Mouse (Mus musculus) layer of hippocampus, postnatal 10 days (tissue): ENCODE data around the gene Ptprj. TPM values are rescaled to one million over a fixed set of nuclear protein-coding genes. Genes with fewer than 3 reads are reported as not detected.

Experiments
- DNase-seq, 2 experiments: peaks; one replicate each; pipeline ENCODE4 v3.0.0; 2021; ENCODE audit warnings: low spot score in 2 of 2
- total RNA-seq, 2 experiments: library from RNA; stranded (reverse); gene quantifications; 2 replicates each; pipeline ENCODE4 v1.2.3; 2021

Gene Ptprj
- total RNA-seq, 2 experiments from 2014 or later: 67.7 to 73.0 TPM

DNA sequence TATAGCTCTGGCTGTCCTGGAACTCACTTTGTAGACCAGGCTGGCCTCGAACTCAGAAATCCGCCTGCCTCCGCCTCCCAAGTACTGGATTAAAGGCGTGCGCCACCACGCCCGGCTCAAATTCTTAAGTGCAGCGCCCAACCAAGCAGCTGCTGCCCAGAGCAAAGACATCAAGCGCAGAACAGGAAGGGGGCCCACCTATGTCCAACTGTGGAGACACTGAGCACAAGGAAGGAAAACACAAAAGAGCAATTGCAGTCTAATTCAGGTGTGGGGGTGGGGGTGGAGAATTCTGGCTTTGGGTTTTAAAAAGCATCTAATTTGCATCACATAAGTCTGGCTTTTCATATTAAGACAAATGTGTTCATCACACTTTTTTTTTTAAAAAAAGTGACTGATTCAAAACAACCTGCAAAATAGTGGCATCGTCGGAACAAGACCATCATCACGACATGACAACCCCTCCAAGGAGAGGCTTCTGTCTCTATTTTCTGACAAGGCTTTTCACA, 20.7 kb downstream of the Ptprj start:
- no peak for DNase-seq

DNA sequence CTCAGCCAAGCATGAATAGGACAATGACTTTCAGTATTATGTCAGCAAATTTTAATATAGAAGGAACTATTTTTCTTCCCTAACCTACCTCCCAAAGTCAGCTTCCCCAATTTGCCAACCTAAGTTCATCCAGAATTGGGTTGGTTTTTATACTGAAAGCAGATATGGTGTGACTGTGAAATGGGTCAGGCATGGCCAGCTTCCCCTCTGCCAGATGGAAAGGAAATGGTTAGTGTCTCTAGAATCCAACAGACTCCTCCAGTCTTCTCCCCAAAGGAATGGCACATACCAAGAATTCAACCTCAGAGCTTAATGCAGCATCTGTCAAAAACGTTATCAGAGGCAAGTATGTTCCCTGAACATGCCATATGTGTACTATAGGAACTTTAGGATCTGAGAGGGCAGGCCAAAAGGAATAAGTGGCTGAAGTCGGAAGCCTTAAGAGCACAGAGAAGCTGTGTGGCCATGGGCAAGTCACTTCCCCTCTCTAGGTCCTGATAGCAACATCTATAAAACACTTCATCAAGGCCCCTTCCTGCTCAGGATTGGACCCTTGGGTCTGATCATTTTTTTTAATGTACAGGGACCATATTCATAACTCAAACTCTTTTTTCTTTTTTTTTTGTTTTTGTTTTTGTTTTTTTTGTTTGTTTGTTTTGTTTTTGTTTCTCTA, 21.3 kb downstream of the Ptprj start:
- DNase-seq: no peak

- no peak for DNase-seq
These were observed 22.1 kb downstream of the Ptprj start for GRCm38 (mm10) chr2:90558361-90558760.

DNA sequence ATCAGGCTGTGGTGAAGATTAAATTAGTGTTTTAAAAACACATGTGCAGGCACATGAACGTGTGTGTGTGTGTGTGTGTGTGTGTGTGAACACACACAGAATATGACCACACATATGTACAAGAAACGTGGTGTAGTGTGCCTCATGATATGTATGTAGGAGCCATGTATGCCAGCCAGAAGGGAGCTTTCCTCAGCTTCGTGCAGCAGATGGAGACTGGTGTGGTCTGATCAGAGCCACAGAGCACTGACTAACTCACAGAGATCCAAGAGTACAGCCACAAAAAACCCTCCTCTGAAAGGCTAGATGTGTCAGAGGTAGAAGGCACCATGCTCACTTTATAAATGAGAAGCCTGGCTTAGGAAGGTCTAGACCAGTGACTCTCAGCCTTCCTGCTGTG, 22.5 kb downstream of the Ptprj start:
- DNase-seq: no peak

DNA sequence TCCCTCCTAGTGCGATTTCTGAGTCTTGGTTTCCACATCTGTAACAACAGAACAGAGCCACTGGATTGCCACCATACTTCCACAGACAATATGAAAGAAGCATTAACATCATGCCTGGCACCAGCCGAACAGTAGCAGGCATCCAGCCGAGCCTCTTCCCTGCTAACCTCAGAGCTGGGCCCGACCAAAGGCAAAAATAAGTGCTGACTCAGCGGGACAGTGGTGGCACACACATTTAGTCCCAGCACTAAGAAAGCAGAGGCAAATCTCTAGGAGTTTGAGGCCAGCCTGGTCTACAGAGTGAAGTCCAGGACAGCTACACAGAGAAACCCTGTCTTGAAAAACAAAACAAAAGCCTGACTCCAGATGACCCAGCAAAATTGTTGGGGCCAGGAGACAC, 24.7 kb downstream of the Ptprj start:
- DNase-seq: no peak

- no peak for DNase-seq
These were observed 25.6 kb downstream of the Ptprj start for GRCm38 (mm10) chr2:90554806-90555205.

GRCm38 (mm10) chr2:90553861-90554260, 26.6 kb downstream of the Ptprj start:
- no peak for DNase-seq

DNA sequence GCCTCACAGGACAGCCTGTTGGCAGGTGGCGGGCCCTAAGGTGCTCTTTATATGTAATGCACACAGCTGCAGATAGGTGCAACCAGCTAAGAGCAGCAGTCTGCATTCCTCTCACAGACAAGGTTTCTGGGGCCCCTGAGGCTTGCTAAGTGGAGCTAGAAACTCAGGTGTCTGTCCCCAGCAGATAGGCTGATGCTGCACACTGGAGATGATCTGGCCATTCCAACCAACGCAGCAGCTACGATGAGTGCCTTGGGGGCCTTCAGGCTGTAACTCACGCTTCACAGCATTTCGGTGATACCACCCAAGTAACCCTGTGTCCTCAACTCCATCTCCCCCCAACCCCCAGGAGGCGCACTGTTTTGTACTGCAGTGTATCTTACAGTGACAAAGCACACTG, 29.8 kb downstream of the Ptprj start:
- DNase-seq: no peak

GRCm38 (mm10) chr2:90548541-90548940, 31.9 kb downstream of the Ptprj start:
- no peak for DNase-seq

GRCm38 (mm10) chr2:90547144-90547609, 33.3 kb downstream of the Ptprj start:
- no peak for DNase-seq

GRCm38 (mm10) chr2:90545261-90545660, 35.2 kb downstream of the Ptprj start:
- no peak for DNase-seq

DNA sequence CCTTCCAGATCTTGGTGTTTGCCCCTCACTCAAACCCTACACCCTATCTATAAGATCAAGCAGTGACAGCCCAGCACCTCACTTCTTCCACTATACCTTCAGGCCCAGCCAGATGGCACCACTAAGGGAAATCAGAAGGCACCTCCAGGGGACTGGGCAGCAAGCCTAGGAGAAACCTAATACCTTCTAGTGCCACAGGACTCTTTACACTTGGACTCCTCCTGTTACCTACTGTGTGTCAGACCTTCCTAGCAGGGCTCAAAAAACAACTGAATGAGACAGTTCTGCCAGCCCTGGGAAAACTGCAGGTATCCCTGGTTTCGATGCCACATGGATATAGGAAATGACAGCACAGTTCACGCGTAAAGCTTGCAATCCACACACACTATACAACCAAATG, 36.5 kb downstream of the Ptprj start:
- no peak for DNase-seq

GRCm38 (mm10) chr2:90543106-90543702, 37.2 kb downstream of the Ptprj start:
- no peak for DNase-seq

DNA sequence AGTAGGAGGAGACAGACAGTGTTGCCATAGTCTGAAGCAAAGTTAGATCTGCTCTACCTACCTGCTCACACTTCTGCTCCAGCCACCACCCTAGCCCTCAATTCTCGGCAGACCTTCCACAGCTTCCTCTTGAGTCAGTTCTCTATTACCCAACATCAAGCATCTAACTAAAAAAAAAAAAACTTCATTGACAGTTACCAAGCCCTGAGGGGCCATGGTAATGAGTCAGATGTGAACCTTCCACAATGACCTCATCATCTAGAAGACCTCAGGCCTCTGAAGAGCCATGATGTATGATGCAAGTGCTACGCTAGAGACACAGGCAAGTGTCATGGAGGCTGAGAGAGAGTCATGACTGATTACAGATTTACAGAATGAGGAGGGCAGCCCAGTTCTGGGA, 37.8 kb downstream of the Ptprj start:
- no peak for DNase-seq

- no peak for DNase-seq
These were observed 41.2 kb downstream of the Ptprj start for GRCm38 (mm10) chr2:90539206-90539605.

DNA sequence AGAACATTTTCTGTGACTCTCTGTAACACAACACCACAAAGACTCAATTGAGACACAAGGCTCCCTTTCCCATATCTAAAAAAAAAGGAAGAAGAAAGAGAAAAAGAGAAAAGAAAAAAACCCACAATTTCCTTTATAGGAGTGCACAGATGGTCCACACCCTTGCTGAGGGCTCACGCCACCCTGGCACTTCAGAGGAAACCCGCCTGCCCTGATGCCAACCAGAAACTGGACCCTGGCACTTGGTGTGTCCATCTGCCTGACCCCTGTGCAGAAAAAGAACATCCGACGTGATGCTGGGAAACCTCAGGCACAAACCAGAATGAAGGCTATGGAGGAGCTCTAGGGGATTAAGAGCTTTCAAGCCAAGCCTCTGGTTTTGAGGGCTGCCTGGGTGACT, 43.2 kb downstream of the Ptprj start:
- DNase-seq: no peak

GRCm38 (mm10) chr2:90536555-90536954, 43.9 kb downstream of the Ptprj start:
- no peak for DNase-seq

- no peak for DNase-seq
These were observed 45.7 kb downstream of the Ptprj start for GRCm38 (mm10) chr2:90534751-90535150.

DNA sequence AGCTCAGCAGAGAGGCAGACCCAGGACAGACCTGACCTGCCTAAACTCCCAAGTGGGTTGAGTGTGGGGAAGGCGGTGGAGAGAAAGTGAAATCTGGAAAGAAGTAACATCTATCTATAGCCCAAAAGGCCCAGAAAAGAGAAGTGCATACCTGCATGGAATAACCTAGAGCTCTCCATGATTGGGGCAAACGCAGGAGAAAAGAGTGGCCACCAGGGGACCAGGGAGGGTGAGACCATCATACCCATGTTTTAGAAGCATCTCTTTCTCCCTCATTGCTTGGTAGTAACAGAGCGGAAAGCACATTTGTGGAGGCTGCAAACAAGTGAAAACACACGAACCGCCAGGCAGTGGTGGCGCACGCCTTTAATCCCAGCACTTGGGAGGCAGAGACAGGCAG, 46.5 kb downstream of the Ptprj start:
- no peak for DNase-seq

DNA sequence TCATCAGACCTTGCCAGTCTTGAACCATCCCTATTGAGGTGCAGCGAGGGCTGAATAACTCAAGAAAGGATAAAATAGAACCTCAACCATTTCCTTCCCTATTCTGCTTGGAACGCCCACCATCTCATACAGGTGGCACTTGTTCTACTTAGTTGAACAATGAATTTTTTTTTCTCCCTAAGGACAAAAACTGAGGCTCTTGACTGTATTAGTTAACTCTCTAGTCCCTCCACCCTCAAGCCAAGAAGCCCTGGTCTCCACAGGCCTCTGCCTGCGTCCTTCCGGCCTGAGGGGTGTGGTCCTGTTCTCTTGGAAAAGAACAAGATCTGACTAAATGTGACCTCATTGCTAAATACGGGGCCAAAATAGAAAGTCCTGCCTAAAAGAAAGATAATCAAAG, 48.4 kb downstream of the Ptprj start:
- no peak for DNase-seq

DNA sequence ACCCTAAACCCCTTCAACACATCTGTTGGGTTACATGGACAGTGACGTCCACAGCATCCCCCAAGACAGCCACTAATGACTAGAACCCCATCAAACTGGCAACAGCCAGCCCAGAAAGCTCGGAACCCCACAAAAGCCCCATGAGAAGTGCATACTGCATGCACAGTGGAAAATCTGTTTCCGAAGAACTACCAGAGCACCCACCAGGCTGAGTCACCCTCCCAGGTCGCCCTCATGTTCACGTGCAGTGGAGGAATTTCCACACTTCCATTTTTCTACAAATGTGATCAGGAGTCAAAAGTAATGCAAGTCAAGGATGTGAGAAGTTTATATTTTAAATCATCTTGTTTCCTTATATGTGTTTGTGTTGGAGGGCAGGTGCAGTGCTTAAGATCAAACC, 52.3 kb downstream of the Ptprj start:
- no peak for DNase-seq

- no peak for DNase-seq
These were observed 53.5 kb downstream of the Ptprj start for GRCm38 (mm10) chr2:90526971-90527370.

- DNase-seq: no peak
These were observed 53.9 kb downstream of the Ptprj start for GRCm38 (mm10) chr2:90526564-90526963.
